Mouse (Mus musculus): ENCODE measurements around the gene Dedd.

DNA sequence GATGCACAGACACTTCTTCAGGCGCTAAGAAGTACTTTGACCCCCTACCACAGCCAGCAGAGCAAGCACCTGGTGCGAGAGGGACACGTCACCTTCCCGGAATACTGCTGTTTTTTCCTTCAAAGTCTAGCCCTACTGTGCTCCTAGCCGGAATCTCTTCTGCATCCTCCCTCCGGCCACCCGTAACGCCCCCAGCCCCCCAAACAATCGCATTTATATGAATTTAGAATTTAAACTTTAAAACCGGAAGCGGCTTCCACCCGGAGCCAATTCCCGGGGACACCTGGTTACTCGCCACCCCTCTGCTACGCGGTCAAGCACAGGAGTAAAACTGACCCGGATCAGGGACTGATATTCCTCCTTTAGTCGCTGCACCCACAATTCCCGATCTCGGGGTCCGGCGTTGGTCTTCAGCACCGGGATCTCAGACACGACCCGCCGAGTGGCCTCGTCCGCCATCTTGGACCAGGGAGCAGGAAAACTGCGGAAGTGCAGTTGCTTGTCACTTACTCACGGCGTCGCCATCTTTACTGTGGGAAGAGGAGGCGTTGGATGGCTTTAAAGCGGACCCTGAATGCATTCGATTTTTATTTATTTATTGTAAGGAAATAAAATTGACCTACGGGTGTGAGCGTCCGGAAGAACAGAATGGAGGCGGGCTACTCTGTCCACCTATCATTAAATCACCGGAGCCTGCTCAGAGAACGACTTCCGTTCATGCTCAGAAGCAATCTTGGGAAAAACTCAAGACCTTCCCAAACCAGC, 34.5 kb upstream of the Dedd start, which contains the start of gene Ufc1:
- TF ChIP-seq CTCF (IDR thresholded peaks at IDR 0.05; ENCODE audit: low read depth, low read length), result no peak
- 0 out of 2 replicates have a peak, but pooled peaks have one; percentile 18 for TF ChIP-seq POLR2A (IDR thresholded peaks at IDR 0.05; ENCODE audit: extremely low read depth, insufficient read depth, low read length)
